Mouse (Mus musculus) lung, embryonic 14.5 days (tissue): ENCODE results near the gene Nr1h2. TPM values are rescaled to one million over a fixed set of nuclear protein-coding genes. Genes with fewer than 3 reads are reported as not detected.
A peak's percentile ranks its signal among the peaks of the same experiment; 100 is the strongest.

Source experiments
- ATAC-seq: fragments of 200-750 bp; cut with Nextera tagmentation; 2 replicates; pipeline ENCODE4 v1.8.0; 2017; ENCODE audit warnings: mild to moderate bottlenecking, moderate TSS enrichment, moderate library complexity; ENCODE audit not compliant: insufficient read depth
- DNase-seq: peaks from one replicate; pipeline ENCODE4 v3.0.0-alpha.2; 2015
- H3K27ac ChIP-seq: fragments of 300-500 bp; sonication (generic); 2 replicates; pipeline ENCODE4 v1.5.1; 2014; ENCODE audit warnings: low read depth, mild to moderate bottlenecking, moderate library complexity
- H3K27me3 ChIP-seq: fragments of 300-500 bp; sonication (generic); 2 replicates; pipeline ENCODE4 v1.6.1; 2014; ENCODE audit warnings: low read length, control low read depth; ENCODE audit not compliant: insufficient read depth
- H3K36me3 ChIP-seq: fragments of 300-500 bp; sonication (generic); 2 replicates; pipeline ENCODE4 v1.6.1; 2014; ENCODE audit warnings: control low read depth; ENCODE audit not compliant: insufficient read depth
- H3K4me1 ChIP-seq: fragments of 300-500 bp; sonication (generic); 2 replicates; pipeline ENCODE4 v1.6.1; 2014; ENCODE audit warnings: antibody characterized with exemption, control low read depth; ENCODE audit not compliant: insufficient read depth
- H3K4me2 ChIP-seq: fragments of 300-500 bp; sonication (generic); 2 replicates; pipeline ENCODE4 v1.6.1; 2014; ENCODE audit warnings: mild to moderate bottlenecking
- H3K4me3 ChIP-seq: fragments of 300-500 bp; sonication (generic); 2 replicates; pipeline ENCODE4 v1.5.1; 2014; ENCODE audit warnings: low read depth, low read length
- H3K9ac ChIP-seq: fragments of 300-500 bp; sonication (generic); 2 replicates; pipeline ENCODE4 v1.6.1; 2014
- H3K9me3 ChIP-seq: fragments of 300-500 bp; sonication (generic); 2 replicates; pipeline ENCODE4 v1.6.1; 2016; ENCODE audit warnings: low read depth, low read length, control low read depth
- CTCF ChIP-seq: IDR thresholded peaks from 2 replicates; pipeline ENCODE4 v1.5.1; 2016; ENCODE audit warnings: antibody characterized with exemption, low read depth
- WGBS: fragments of 180-500 bp; shearing (Covaris S2); extraction: QIAGEN DNeasy Blood & Tissue Kit; methylation state at CpG from one replicate; pipeline ENCODE4 v1.1.7; 2014; 5-methylcytosine and 5-hydroxymethylcytosine counted together
- polyA plus RNA-seq: library from polyadenylated mRNA; unstranded; fragments of >200 nt; fragmentation: Nextera tagmentation; extraction: Ambion mirVana; gene quantifications from 2 replicates; pipeline ENCODE4 v1.2.1, GENCODE M21; 2014

Nr1h2 gene
- polyA plus RNA-seq, 1 experiment from 2014 or later, result 66.0 TPM

GRCm38 (mm10) chr7:44560435-44561400, 7.0 kb upstream of the Nr1h2 start:
- peak; percentile 84 for TF ChIP-seq CTCF
- H3K9ac ChIP-seq, result no peak overlapping the region
- peak; percentile 96 for DNase-seq
- H3K36me3 ChIP-seq, result no peaks in the 10 kb centered on the region
- H3K27ac ChIP-seq, result no peak overlapping the region
- 50% methylated on average over 18 of the region's 18 CpGs for WGBS
- no peaks in the 10 kb centered on the region for H3K27me3 ChIP-seq
- peak; percentile 54; the same call in 1 of the 2 replicates for ATAC-seq
- H3K4me1 ChIP-seq, result no peaks in the 10 kb centered on the region
- no peak overlapping the region for H3K4me2 ChIP-seq
- no peaks in the 10 kb centered on the region for H3K9me3 ChIP-seq
- H3K4me3 ChIP-seq, result no peak overlapping the region

GRCm38 (mm10) chr7:44557629-44558028, 3.9 kb upstream of the Nr1h2 start:
- H3K9ac ChIP-seq, result no peak overlapping the region
- ATAC-seq (no peak), DNase-seq (no peak)
- H3K27ac ChIP-seq, result no peak overlapping the region
- 55% methylated on average over 2 of the region's 2 CpGs for WGBS
- no peak overlapping the region for H3K4me3 ChIP-seq
- H3K4me2 ChIP-seq, result no peak overlapping the region
- H3K9me3 ChIP-seq, result no peaks in the 10 kb centered on the region
- no peak for TF ChIP-seq CTCF
- H3K4me1 ChIP-seq, result no peaks in the 10 kb centered on the region
- no peaks in the 10 kb centered on the region for H3K36me3 ChIP-seq
- no peaks in the 10 kb centered on the region for H3K27me3 ChIP-seq

DNA sequence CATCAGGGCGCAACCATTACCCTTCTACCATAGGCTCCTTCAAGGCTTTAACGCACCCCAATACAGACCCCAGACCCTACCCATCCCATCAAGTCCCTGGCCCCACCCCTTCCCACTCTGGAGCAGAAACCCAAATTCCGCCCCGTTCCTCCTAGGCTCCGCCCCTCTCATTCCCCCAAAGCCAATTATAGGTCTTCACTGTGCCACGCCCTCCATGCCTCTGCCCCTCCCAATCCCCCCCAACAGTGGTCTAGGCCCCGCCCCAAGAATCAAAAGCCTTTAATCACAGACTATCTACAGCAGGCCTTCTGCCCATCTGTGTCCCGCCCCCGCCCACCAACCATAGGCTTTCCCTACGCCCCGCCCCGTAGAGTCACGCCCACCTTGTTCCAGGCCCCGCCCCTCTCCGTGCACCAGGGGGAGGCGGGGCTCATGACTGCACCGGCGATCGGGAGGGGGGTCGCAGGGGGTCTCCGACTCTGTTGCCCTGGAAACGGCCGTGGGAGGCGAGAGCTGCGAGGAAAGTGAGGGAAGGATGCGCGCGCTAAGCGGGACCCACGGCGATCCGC, 471 bp downstream of the Nr1h2 start:
- under 1% methylated on average over 32 of the region's 32 CpGs for WGBS
- H3K36me3 ChIP-seq, result peaks cover 28% of the 10 kb centered on the region
- ATAC-seq, result peak; percentile 68

GRCm38 (mm10) chr7:44552141-44552908, 1.4 kb downstream of the Nr1h2 start:
- DNase-seq (no peak), ATAC-seq (no peak)
- Histone ChIP-seq H3K36me3 (peaks cover 28% of the 10 kb centered on the region), H3K4me2 (peak overlapping the region; percentile 72), H3K9ac (no peak overlapping the region), H3K4me1 (0 out of 2 replicates have a peak, but pooled peaks cover 5% of the 10 kb centered on the region), H3K27ac (no peak overlapping the region), H3K27me3 (no peaks in the 10 kb centered on the region), H3K9me3 (no peaks in the 10 kb centered on the region), H3K4me3 (peak overlapping the region; percentile 84)
- TF ChIP-seq CTCF, result no peak
- 83% methylated on average over 31 of the region's 31 CpGs for WGBS

More for the DNA sequence above, 471 bp downstream of the Nr1h2 start:
- DNase-seq, result peak; percentile 88
- no peak for TF ChIP-seq CTCF
- Histone ChIP-seq H3K27ac (peak overlapping the region; percentile 97), H3K4me1 (no peaks in the 10 kb centered on the region), H3K27me3 (no peaks in the 10 kb centered on the region), H3K4me2 (peak overlapping the region; percentile 72), H3K9me3 (no peaks in the 10 kb centered on the region), H3K9ac (peak overlapping the region; percentile 66), H3K4me3 (peak overlapping the region; percentile 84)

GRCm38 (mm10) chr7:44551731-44552130, 2.0 kb downstream of the Nr1h2 start:
- Histone ChIP-seq H3K27me3 (no peaks in the 10 kb centered on the region), H3K9ac (no peak overlapping the region), H3K27ac (no peak overlapping the region), H3K4me1 (0 out of 2 replicates have a peak, but pooled peaks cover 6% of the 10 kb centered on the region), H3K9me3 (no peaks in the 10 kb centered on the region), H3K4me2 (no peak overlapping the region), H3K4me3 (no peak overlapping the region), H3K36me3 (peaks cover 28% of the 10 kb centered on the region)
- DNase-seq (no peak), ATAC-seq (no peak)
- 72% methylated on average over 22 of the region's 22 CpGs for WGBS
- TF ChIP-seq CTCF, result no peak

DNA sequence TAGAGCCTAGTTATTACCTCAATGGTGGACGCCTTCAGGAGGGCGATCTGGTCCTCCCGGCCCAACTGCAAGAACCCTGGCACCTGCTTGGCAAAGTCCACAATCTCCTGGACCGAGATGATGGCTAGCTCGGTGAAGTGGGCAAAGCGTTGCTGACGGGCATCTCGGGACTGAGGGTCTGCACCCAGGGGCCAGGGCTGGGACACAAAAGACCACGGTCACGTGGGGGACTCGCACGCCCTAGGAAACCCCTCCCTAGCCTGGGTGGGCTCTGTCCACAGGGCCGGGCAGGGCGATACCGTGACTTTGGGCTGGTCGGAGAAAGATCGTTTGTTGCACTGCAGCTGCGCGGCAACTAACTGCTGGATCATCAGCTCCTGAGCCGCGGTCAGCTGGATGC, 2.5 kb downstream of the Nr1h2 start:
- Histone ChIP-seq H3K9ac (no peak overlapping the region), H3K36me3 (peaks cover 28% of the 10 kb centered on the region), H3K9me3 (no peaks in the 10 kb centered on the region), H3K4me3 (no peak overlapping the region), H3K4me2 (no peak overlapping the region), H3K4me1 (0 out of 2 replicates have a peak, but pooled peaks cover 6% of the 10 kb centered on the region), H3K27me3 (no peaks in the 10 kb centered on the region), H3K27ac (no peak overlapping the region)
- ATAC-seq, result no peak
- DNase-seq, result no peak
- WGBS, result 90% methylated on average over 21 of the region's 21 CpGs
- no peak for TF ChIP-seq CTCF
